Mouse (Mus musculus) adrenal gland, postnatal 4 days (tissue): ENCODE measurements at regions not wholly inside any gene's neighbourhood (a gene's known extent, or its start where the extent isn't known, plus 50 kb on each side); places are given as distances from the start of the nearest gene placed in this dataset.
A peak's percentile ranks its signal among the peaks of the same experiment; 100 is the strongest.

Experiments used
- DNase-seq, 2 experiments: peaks; one replicate each; pipeline ENCODE4 v3.0.0; 2021 to 2022; ENCODE audit warnings: low spot score in 2 of 2, mixed read lengths in 2 of 2

DNA sequence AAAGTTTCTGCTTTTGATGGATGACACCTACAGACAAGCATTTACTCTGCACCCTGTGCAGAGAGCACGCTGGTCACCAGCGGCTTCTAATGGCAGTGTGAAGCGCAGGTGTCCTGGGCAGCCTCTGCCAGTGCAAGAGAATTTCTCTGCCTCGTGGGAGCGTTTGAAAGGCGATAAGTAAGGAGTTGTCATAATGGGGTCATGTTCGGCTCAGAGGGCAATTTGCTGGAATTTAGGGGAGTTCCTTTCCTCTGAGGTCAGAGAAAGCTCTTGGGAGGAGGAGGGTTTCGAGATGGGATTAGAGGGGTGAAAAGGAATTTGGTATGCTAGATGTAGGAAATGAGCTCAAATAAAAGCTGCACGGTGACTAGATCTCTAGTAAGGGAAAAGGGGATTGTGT lies 144.5 kb downstream of the Ttc32 start:
- no peak for DNase-seq

DNA sequence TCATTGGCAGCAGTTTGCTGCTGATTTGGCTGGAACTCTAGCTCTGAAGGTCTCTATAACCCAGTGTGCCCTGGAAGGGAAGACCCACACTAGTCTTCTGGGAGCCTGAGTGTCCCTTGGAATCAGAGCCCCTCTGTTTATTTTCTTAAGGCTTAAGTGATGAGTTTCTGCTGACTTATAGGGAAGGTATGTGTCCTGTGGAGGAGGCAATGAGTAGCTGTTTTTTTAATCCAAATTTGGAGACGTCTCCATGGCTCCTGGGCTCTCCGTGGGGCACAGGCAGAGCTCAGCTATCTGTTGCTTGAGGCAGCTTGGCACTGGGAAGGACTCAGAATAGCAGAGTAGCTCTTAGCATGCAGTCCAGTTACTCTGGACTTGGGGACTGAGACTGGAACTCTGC lies 146.4 kb downstream of the Ttc32 start:
- DNase-seq: no peak

DNA sequence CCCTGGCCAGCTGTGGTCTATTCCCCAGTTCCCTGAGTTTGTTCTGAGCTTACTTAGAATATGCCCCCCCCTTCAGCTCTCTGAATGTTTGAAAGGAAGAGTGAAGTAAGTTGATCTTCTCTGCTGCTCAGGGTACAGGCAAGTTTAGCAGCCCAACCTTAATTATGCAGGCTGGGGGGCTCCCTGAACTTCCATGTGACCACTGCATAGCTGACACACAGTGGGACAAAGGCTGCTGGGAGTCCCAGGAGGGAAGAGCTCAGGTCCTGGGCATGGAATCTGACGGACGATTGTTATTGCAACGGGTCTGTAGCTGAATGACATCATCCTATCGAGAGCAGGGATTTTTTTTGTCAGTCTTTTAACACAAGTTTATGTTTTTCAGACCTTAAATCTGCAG lies 148.8 kb downstream of the Ttc32 start:
- no peak for DNase-seq

DNA sequence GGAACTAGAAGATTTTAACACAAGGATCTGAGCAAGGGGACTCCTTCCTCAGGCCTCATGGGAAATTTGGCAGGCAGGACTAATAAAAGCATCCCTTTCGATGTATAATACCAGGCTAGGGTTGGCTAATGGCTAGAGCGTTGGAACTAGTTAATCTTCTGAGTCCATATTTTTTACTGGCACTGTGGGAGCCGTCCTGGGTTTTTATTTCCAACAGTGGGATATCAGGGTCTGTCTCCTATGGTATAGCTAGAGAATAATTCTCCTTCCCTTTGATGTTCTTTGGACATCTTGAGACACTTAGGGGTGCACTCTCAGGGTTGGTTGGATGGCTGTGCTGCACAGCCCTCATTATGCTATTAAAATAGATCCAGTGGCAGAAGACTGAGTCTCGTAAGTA lies 150.9 kb downstream of the Ttc32 start:
- no peak for DNase-seq

DNA sequence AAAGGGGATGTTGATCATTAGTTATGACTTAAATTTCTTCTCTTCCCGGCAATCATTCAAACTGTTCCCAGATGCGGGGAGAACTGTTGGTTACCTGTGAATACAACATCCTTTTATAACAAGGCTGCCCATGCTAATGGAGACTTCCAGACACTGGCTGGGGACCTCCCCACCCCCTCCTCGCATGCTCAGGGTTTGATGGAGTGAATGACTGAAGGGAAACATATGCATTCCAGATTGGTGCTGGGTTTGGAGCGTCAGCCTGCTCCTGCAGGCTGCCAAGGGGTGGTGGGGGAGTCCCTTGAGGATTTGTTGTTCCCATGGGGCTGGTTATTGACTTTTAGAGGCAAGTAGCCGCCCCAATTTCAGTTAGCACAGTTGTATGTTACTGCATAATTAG lies 161.9 kb downstream of the Ttc32 start:
- DNase-seq: no peak

DNA sequence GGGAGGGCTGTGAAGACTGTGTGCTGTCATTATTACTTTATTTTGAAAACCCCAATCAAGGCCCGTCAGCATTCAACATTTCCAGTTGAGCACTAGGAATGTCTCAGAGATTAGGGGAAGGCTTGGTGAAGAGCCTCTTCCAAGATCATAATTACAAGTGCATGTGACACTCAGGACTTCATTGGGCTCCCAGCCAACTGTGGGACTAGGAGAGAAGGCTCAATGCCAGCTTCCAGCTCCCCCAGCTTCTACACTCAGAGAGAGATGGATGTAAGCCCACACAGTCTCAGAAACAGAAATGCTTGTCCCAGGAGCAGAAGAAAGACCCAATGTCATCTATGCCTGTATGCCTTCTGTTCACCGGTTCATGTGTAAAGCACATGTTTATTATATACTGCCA lies 169.5 kb downstream of the Ttc32 start:
- DNase-seq: no peak

DNA sequence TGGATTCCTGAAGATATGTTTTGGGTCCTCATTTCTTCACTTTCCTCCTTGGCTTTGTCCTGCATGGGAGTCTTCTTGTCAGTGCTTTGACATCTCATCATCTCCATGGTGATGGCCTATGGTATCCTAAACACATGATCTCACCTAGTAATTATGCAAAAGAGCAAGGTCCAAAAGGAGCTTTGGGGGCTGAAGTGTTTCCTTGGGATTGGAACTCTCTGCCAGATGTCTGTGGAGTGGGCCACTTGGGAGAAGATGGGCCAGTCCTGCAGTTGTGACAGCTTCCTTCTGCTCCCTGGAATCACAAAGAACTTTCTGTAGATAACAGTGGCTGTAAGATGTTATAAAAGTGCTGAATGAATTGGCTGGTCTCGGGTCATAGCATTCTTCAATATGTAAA lies 182.4 kb downstream of the Ttc32 start:
- no peak for DNase-seq

DNA sequence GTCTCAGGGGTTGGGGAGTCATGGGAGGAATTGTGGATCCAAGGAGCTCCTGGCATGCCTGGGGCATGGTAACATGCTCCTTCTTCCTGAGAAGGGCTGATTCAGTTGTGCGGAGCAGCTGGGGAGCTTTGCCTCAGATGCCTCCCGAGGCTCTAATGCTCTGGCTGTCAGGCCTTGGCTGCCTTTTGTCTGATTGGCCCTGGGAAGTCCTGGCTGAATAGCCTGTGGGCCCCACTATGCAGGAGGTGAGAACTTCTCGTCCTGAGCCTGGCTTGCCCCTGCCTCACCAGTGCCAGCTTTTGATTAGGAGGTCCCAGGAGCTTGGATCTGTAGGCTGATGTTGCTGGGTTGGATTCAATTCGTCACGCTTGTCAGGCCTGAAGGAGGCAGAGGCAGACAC lies 195.2 kb downstream of the Ttc32 start:
- DNase-seq: no peak

DNA sequence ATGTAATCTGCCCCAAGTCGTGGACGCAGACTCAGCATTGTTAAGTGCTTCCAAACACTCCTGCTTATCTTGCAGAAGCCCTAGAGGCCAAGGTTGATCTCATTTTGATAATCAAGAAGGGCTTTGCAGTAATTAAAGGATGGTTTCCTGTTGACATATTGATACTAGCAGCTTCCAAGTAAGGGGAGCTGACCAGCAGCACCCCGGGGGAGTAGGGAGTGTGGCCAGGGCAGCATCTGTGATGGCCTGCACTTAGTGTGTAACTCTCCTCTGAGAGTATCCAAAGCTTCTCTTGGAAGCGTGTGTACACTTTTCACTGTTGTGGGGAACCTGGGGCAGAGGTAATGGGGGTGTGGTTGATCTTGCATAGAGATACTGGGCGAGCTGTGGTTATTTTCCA lies 198.1 kb downstream of the Ttc32 start:
- no peak for DNase-seq

DNA sequence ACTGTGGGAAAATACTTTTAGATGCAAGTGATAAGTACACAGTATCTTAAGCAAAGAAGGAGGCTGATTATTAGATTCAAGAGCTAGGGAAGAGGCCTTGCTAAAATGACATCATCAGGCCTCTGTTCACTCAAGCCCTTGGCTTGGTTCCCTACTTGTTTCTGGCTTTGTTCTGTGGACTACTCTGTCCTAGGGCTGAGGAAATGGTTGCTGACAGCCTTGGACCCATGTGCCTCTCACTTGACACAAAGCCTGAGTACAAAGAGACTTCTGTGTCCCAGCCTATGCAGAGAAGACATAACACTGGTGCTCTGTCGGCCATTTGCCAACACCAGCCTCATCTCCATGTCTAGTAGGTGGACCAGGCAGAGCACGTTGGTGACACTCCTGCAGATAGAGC lies 198.7 kb downstream of the Ttc32 start:
- DNase-seq: no peak

DNA sequence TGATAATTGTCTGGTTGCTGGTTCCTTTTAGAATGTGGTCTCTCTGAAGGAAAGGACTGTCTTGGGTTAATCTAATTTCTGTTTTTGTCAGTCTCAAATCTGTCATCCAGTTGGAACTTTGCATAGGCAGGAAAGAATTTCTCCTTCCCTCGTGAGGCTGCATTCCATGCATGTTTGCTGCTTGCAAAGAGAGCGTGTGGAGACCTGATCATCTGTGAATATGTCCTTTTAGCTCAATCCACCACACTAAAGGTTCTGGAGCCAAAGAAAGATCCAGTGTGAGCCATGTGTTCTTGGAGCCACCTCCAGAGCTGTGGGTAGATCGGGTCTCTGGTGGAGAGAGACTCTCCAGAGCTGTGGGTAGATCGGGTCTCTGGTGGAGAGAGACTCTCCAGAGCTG lies 200.2 kb downstream of the Ttc32 start:
- no peak for DNase-seq

DNA sequence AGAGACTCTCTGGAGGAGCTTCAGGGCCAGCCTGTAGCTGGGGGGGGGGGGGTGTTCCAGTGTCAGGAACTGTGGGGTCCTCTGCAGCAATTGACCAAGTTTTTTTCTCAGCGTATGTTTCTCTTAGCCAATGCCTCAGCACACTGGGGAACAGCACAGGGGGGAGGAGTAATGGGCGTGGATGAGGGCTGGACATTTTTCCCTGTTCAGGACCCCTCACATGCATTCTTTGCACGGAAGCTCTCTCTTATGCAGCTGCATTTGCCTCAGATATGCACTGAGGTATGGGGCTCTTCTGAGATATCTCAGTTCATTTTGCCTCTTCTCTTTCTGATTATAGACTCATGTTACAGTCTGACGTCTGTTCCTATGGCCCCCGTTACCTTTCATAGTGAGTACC lies 200.8 kb downstream of the Ttc32 start:
- no peak for DNase-seq

DNA sequence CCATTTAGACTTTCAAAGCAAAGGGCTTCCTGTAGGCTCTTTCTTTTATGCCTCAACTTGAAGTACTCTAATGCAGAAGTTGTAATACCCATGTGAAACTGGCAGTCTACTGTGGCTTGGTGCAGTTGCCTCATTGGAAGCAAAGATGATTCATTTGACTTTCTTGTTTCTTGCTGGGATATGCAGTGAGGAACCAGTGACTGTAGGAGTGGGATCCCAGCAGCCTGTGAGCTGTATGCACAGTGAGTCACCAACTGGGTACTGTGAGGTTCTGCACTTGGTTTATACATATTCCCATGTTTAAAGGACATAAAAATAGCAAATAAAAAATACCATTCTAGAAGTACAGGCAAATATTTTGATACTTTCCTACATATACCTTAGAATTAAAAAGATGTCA lies 202.6 kb downstream of the Ttc32 start:
- no peak for DNase-seq

DNA sequence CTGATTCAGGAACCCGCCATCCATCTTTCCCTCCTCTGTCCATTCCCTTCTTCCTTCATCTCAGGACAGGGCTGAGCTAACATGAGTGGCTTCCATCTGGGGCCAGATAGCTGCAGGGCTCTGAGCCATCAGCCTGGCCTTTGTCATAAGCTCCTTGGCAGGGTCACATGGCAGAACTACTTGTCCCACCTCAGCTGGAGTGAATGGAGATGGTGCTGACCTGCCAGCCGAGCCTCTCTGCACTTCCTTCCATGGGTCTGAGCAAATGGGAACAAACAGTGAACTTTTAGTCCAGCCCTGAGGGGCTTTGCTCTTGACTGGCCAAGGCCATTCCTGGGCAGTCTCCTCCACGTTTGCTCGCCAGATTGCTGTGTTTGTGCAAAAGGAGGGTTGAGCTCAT lies 206.1 kb downstream of the Ttc32 start:
- DNase-seq: no peak

DNA sequence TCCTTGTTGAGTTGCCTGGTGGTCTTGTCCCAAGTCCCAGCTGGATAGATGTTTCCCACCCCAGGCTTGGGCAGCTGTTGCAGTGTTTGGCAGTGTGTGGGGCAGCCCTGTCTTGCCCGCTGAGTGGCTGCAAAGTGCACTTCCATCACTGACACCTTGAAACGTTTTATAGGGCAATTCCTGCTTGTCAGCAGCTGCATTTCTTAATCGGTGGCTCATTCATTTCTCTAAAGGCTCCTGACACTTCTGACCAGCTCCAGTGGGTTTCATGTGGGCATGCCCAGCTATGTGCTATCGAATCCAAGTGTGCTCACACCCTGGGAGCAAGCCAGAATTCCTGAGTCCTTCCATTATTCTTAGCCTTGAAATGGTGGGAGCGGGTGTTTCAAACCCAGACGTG lies 207.7 kb downstream of the Ttc32 start:
- no peak for DNase-seq

DNA sequence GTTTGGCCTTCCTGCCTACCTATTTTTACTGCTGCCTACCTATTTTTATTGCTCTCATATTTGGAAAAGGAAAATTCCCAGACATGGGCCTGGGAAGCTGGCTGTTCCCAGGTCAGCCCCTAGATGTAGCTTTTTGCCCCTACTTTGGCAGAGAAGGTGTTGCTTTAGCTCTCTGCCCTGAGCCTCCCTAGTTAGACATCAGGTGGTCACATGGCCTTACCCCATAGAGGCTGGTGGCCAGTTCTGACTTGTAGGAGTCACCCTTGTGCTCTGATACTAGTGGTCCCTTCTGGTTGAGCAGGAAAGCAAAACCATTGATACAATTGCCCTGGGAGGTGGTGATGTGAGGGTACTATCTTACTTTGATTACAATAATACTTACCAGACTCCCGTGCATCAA lies 208.2 kb downstream of the Ttc32 start:
- DNase-seq: no peak

DNA sequence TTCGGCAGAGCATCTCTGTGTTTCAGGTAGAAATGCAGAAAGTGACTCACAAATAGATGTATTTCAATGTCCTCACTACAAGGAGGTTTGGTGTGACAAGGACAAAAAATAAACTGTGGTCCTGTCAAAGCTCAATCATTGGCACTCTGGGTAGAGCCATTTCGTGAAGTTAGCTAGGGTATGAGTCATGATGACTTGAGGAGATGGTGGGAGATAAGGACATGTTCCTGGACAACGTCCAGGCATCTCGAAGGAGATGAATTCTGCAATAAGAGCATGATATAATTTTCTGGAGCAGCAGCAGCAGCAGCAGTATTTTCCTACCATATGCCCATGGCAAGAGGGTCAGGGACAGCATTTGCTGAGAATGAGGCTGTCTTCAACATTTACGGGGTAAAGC lies 217.7 kb downstream of the Ttc32 start:
- DNase-seq: no peak

DNA sequence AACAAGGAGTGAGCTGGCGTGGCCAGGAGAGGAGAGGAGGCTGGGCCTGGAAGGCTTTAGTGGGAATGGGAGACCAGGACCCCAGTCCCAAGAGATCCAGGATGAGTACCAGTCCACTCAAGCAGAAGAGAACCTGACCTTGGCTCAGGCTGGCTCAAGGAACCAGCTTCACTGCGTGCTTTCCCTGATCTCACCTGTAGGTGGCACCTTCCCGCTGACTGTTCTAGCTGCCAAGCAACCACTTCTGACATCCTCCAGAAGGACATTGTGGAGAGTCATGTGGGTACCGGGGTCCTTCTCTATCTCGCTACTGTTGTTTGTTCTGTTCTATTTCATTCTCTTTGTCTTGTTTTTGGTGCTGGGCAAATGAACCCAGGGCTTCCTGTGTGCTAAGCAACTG lies 222.0 kb downstream of the Ttc32 start:
- peak in 1 of 2 experiments; percentile 16 for DNase-seq

DNA sequence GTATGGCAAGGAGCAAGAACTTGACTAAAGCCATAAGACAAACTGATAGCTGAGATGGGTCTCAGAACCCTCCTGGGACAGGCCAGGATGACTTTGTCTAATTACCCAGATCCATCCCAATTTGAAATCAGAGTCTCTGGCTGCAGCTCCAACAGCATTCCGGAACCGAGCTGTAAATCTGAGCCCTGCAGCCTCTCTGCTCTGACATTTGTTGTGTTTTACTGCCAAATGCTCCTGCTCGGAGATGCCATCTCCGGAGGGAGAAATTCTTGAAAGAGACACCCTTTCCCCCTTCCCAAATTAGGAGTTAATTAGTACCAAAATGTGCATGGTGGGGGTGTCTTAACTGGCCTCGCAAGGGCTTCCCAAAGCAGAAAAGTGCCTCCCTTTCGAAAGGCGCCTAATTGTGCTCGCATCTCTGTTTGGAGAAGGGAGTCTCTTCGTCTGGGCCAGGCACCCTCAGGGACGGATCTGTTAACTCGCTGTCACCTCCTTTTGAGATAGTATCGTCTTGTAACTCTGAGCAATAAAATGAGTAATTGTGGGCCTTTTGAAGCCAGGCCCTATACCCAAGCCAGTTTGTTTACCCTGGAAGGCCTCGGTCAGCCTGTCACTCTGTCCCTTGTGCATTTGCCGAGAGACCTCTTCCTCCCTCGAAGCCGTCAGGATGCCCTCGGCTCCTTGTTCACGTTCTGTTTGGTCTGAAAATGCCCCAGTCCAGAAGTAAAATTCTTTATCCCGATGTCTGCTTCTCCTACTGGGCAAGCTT lies 223.7 kb downstream of the Ttc32 start:
- DNase-seq: no peak

DNA sequence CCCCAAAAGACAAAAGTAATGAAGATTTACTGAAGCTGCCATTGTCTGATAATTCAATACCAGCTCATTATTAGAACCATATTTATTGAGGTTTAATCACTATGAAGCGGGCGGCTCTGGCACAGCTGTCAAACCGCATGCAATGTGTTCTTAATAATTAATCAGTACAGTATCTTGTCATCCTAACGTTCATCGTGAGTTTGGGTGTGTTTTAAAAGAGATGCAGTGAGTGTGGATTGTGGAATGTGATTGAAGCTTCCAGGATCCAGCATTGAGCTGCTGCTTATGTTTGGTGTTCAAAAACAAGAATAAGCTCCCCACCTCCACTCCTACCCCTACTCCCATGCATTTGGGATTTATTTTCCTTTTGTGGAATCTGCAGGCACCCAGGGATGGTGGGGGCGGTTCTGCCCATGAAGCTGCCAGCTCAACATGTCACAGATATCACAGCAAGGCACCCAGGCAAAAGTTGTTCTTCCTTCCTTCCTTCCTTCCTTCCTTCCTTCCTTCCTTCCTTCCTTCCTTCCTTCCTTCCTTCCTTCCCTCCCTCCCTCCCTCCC lies 224.6 kb downstream of the Ttc32 start:
- DNase-seq: no peak

DNA sequence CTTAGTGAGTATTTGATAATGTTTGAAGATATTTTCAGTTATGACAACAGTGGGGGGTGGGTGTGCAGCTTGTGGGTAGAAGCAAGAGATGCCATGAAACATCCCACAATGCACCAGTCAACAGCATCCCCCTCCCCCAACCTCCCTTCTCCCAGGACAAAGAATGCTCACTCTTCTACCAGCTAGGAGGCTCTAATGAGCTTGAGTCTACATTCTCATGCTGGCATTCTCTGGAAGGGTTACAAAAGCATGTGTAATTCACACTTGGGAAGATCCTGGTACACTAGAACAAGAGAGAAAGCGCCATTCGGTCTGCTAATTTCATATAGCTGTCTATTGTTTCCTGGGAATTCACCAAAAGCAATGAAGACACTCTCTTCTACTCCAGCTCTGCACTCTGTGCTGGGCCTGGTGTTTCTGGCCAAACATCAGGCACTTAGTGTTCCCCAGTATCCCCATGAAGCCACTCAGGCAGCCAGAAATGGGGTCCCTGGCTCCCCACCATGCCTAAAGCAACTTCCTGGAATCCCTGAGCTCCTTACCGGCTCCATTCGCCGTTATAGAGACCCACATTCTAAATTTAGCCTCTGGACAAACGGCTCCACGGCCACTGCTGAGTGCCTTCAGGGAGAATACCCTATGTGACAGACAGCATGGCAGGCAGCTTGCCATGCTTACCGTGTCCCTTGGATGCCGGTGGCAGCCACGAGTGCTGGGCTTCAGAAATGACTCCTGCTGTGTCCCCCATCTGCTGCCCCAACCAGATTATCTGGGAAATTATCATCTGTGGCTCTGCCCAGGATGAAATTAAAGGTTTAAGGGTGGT lies 226.1 kb downstream of the Ttc32 start:
- DNase-seq: no peak

DNA sequence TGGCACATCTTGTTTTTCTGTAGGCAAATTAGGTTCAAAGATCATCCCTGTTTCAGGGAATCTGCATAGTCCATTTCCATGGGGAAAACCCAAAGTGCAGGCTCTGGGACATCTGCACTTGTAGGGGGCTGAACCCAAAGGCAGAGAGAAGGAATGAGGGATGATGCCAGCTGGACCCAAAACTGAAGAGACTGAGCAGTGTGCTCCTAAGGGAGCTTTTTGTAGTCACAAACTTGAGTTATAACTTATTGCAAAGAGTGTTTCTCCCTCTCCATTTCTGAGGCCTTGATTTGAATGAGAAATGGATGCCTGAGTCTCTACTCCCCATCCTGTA lies 226.7 kb downstream of the Ttc32 start:
- no peak for DNase-seq

DNA sequence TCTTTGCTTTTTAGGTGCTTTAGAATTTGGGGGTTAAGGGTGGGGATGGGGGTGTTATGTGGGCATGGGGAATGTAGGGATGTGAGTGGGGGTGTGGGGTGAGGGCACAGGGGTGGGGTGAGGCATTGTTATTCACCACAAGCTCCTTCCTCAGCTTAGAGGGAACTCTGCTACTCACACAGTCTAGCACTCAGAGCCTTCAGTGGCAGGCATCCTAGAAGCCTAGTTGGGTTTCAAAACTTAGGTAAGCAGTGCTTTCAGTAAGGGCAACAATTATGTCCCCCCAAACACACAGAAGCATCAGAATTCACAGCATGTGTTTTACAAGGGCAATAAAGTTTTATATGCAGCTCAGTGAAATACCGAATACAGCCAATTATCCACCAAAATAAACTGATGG lies 228.4 kb downstream of the Ttc32 start:
- no peak for DNase-seq
